Comparison of ENCODE assay signal across 7 mouse cellular contexts in genomic region chr12:107952318-107952724, GRCm38 (mm10). TPM values are rescaled to one million over a fixed set of nuclear protein-coding genes. Genes with fewer than 3 reads are reported as not detected.
DNase-seq lines count a peak whose midpoint lies in the region; ATAC-seq and TF ChIP-seq lines count a peak whose summit lies in the region.

No protein-coding gene starts in this region.

- peaks cover 31% of the 10 kb centered on the region for H3K4me1 ChIP-seq in lung, embryonic 15.5 days
- H3K4me1 ChIP-seq in lung, adult 2 months (ENCODE audit: control insufficient read depth, insufficient read depth, low read length), result no peaks in the 10 kb centered on the region
- H3K4me1 ChIP-seq in intestine, postnatal 0 days (replicated peaks; ENCODE audit: control insufficient read depth, insufficient read depth, low read length), result peaks cover 8% of the 10 kb centered on the region; the same call in 1 of the 2 replicates
- peaks cover 63% of the 10 kb centered on the region for H3K4me1 ChIP-seq in olfactory bulb, adult 2 months (ENCODE audit: control insufficient read depth, insufficient read depth, low read length)

- WGBS in lung, embryonic 15.5 days, result 42% methylated on average over 20 of the region's 20 CpGs
- 60% methylated on average over 20 of the region's 20 CpGs for WGBS in lung, adult 2 months
- WGBS in intestine, postnatal 0 days, result 66% methylated on average over 20 of the region's 20 CpGs
- 7% methylated on average over 20 of the region's 20 CpGs for WGBS in olfactory bulb, adult 2 months

- TF ChIP-seq CTCF in lung, adult 2 months (IDR thresholded peaks at IDR 0.05; ENCODE audit: insufficient read depth, low read length), result no peak
- TF ChIP-seq CTCF in intestine, postnatal 0 days (IDR thresholded peaks at IDR 0.05; ENCODE audit: low read depth), result no peak
- TF ChIP-seq CTCF in olfactory bulb, adult 2 months (IDR thresholded peaks at IDR 0.05; ENCODE audit: insufficient read depth, low read depth, low read length), result no peak

- TF ChIP-seq POLR2A in lung, adult 2 months (IDR thresholded peaks at IDR 0.05; ENCODE audit: borderline replicate concordance, extremely low read depth, low read depth, low read length), result no peak
- no peak for TF ChIP-seq POLR2A in olfactory bulb, adult 2 months (IDR thresholded peaks at IDR 0.05; ENCODE audit: insufficient read depth, low read depth, low read length)

- H3K4me2 ChIP-seq in lung, embryonic 15.5 days, result peak overlapping the region; percentile 41
- H3K4me2 ChIP-seq in intestine, postnatal 0 days (replicated peaks; ENCODE audit: low read depth), result peak overlapping the region; percentile 45

- H3K9me3 ChIP-seq in lung, embryonic 15.5 days, result no peaks in the 10 kb centered on the region
- H3K9me3 ChIP-seq in intestine, postnatal 0 days (ENCODE audit: control insufficient read depth), result no peaks in the 10 kb centered on the region

- no peak overlapping the region for H3K9ac ChIP-seq in lung, embryonic 15.5 days
- H3K9ac ChIP-seq in intestine, postnatal 0 days (ENCODE audit: low read depth, low read length), result no peak overlapping the region

- no peaks in the 10 kb centered on the region for H3K27me3 ChIP-seq in lung, embryonic 15.5 days
- no peaks in the 10 kb centered on the region for H3K27me3 ChIP-seq in intestine, postnatal 0 days (replicated peaks; ENCODE audit: control insufficient read depth, insufficient read depth, low read length)

- no peak for DNase-seq in lung, adult 2 months
- peak; percentile 94 for DNase-seq in fibroblast of lung, adult 2 months (ENCODE audit: low read depth)
- no peak for DNase-seq in thymus, adult 18-20 months

- H3K27ac ChIP-seq in lung, embryonic 15.5 days, result no peak overlapping the region
- H3K27ac ChIP-seq in intestine, postnatal 0 days (ENCODE audit: low read depth, low read length), result no peak overlapping the region
- peak overlapping the region; percentile 19; the same call in 1 of the 2 replicates for H3K27ac ChIP-seq in olfactory bulb, adult 2 months (ENCODE audit: insufficient read depth, low read depth, low read length)

- ATAC-seq in lung, embryonic 15.5 days (ENCODE audit: borderline replicate concordance, extremely low read depth, low FRiP score, low TSS enrichment), result peak; percentile 29; the same call in 1 of the 2 replicates
- no peak for ATAC-seq in intestine, postnatal 0 days
- ATAC-seq in CD4-positive, CD25-positive, alpha-beta regulatory T cell, adult 4 months, result no peak

- no peak overlapping the region for H3K4me3 ChIP-seq in lung, embryonic 15.5 days
- H3K4me3 ChIP-seq in lung, adult 2 months (replicated peaks; ENCODE audit: extremely low read depth, low read depth, low read length), result no peak overlapping the region
- no peak overlapping the region for H3K4me3 ChIP-seq in intestine, postnatal 0 days (ENCODE audit: low read depth, low read length)
- H3K4me3 ChIP-seq in olfactory bulb, adult 2 months (ENCODE audit: insufficient read depth, low read depth, low read length), result peak overlapping the region; percentile 32

- no peaks in the 10 kb centered on the region for H3K36me3 ChIP-seq in lung, embryonic 15.5 days
- no peaks in the 10 kb centered on the region; the same call in 1 of the 2 replicates for H3K36me3 ChIP-seq in intestine, postnatal 0 days (ENCODE audit: control insufficient read depth, insufficient read depth)

RNA-seq across cellular contexts. Expression of gene Bcl11b, which starts 51.1 kb away (rescaled TPM):
- 3.4 and 5.2 TPM in 2 replicates for polyA plus RNA-seq in lung, embryonic 15.5 days (2015; fragmentation: Nextera tagmentation; extraction: Ambion mirVana)
- 2.6 and 4.2 TPM in 2 replicates for polyA plus RNA-seq in lung, adult 2 months (2012; rRNA removed)
- polyA plus RNA-seq in intestine, postnatal 0 days (2015; fragmentation: Nextera tagmentation; extraction: Ambion mirVana), result 5.2 TPM in 2 replicates
- 49.8 and 56.3 TPM in 2 replicates for polyA plus RNA-seq in olfactory bulb, adult 2 months (2012; ENCODE audit: insufficient read depth, insufficient read length, low replicate concordance, missing spikeins)
- 10 to 100 TPM; 40.0 to 41.6 TPM for polyA plus RNA-seq in CD4-positive, CD25-positive, alpha-beta regulatory T cell, adult 4 months (2017; shearing (Covaris generic))
